Mouse (Mus musculus) natural killer cell, adult 2 months (primary cell): Measurements from ENCODE around the gene Pbrm1.

Experiments
- DNase-seq, 2 experiments: peaks; one replicate each; pipeline ENCODE4 v3.0.0; 2022; ENCODE audit warnings: low spot score in 2 of 2

The Pbrm1 gene

DNA sequence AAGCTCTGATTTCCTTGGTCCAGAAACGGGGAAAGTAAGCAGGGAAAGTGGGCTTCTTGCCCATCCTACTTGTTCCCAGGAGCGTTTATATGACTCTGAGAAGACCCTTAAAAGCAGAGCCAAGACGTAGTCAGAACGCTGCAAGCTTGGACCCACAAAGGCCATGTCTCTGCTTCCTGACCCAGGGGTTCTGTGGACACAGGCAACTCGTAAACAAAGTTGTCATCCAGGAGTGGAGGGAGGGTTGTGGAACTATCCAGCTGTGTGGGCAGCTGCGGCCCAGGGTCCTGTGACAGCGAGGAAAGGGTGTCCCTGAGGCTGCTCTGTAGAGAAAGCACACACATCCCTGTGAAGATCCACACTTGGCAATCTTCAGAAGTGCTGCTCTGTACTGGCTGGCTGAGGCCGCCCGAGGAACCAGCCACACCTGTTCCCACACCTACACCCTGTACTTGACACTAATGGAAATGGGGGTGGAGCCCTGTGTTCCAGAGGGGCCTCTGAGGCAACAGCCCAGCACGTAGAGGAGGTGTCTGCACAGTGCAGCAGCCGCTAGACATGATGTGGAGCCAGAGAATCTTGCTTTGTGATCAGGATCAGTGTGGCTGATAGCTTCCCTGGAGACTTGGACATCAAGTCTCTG is 114.2 kb downstream of the Pbrm1 start:
- no peak for DNase-seq

GRCm38 (mm10) chr14:31134015-31135000 is 115.4 kb downstream of the Pbrm1 start:
- no peak for DNase-seq

- no peak for DNase-seq
Measured at GRCm38 (mm10) chr14:31135495-31136410, 116.8 kb downstream of the Pbrm1 start.

DNA sequence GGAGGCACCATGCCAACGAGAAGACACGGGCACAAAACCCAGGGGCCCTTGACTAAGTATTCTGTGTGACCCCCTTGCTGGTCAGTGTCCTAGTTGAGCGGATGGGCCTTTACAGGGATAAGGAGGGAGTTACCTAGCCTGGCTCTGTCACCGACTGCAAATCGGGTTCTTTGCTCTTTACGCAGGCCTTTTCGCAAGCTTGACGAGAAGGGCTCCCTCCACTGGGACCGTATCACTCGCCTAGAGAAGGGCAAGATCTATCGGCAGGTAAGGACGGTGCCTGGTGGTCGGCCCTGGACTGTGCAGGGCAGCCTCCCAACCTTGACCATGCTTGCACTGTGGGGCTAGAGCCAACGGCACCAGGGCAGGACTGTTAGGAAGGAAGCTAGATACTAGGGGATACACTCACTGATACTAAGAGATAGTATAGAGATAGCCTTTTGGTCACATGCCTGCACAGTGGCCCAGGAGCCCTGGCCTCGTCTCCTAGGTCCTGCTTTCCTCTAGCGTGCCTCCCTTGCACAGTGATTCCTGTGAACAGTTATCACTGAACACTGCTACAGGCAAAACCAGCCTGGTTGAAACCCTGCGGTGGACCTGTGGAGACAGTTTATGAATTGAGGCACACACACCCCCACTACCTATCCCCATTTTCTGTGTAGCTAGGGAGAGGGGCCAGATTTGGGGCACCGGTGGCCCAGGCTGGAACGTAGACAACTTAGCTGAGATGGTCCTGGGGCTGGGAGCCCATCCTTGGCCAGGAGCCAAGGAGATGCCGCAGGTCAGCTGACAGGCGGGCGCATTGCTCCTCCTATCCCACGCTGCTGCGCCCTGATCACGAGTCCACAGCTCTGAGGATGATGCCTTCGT is 117.7 kb downstream of the Pbrm1 start:
- DNase-seq = no peak

DNA sequence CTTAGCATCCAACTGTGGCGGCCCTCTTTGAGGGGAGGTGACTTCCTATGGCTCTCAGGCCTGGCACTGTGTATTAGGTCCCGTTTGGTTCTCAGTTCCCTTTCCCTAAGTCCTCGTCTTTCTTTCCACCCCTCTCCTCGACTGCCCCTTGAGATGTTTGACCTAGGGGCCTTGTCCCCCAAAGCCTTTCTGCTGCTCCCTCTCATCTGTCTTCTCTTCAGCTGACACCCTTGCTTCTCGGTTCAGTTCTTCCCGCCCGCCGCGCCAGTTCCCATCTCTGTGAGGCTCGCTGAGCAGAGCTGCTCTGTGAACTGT is 118.3 kb downstream of the Pbrm1 start:
- DNase-seq = no peak

DNA sequence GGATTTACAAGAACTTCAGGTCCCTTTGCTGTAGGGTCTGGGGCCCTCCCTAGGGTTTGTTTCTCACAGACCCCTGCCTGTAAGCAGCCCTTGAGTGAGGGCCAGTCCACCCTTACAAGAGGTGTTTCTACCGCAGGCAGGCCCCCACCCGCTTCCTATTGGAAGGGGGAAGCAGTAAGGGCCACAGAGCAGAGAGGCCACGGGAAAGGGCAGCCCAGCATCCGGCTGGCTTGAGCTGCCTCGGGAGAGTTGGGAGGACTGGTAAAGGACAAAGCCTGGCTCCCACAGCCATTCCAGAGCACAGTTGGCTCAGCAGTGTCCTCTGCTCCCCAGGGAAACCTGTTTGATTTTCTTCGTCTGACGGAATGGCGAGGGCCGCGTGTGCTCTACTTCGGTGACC is 118.9 kb downstream of the Pbrm1 start:
- no peak for DNase-seq

DNA sequence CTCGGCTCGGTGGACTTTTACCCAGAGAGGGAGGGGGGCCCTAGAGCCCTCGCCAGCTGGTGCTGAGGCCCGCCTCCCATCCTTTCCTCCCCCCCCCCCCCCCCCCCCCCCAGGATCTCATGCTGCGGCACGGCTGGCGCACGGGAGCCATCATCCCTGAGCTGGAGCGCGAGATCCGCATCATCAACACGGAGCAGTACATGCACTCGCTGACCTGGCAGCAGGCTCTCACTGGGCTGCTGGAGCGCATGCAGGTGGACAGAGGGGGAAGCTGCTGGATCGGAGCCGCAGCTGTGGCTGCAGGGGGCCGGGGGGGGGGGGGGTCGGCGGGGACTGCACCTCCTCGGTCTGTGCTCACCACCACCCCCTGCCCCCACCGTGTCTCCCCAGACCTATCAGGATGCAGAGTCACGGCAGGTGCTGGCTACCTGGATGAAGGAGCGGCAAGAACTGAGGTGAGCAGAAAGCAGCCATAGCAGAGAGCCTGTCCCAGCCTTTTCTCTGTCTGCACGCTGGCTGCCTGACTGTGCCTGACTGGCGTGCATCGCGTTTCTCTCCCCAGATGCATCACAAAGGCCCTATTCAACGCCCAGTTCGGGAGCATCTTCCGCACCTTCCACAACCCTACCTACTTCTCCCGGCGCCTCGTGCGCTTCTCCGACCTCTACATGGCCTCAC is 119.4 kb downstream of the Pbrm1 start:
- DNase-seq = no peak

GRCm38 (mm10) chr14:31138897-31139429 is 120.0 kb downstream of the Pbrm1 start:
- DNase-seq = no peak

- DNase-seq = no peak
Measured at GRCm38 (mm10) chr14:31139666-31140065, 120.7 kb downstream of the Pbrm1 start.

GRCm38 (mm10) chr14:31140141-31140540 is 121.2 kb downstream of the Pbrm1 start:
- DNase-seq = no peak

- no peak for DNase-seq
Measured at GRCm38 (mm10) chr14:31141011-31141410, 122.1 kb downstream of the Pbrm1 start.

- DNase-seq = no peak
Measured at GRCm38 (mm10) chr14:31145694-31146093, 126.8 kb downstream of the Pbrm1 start.

DNA sequence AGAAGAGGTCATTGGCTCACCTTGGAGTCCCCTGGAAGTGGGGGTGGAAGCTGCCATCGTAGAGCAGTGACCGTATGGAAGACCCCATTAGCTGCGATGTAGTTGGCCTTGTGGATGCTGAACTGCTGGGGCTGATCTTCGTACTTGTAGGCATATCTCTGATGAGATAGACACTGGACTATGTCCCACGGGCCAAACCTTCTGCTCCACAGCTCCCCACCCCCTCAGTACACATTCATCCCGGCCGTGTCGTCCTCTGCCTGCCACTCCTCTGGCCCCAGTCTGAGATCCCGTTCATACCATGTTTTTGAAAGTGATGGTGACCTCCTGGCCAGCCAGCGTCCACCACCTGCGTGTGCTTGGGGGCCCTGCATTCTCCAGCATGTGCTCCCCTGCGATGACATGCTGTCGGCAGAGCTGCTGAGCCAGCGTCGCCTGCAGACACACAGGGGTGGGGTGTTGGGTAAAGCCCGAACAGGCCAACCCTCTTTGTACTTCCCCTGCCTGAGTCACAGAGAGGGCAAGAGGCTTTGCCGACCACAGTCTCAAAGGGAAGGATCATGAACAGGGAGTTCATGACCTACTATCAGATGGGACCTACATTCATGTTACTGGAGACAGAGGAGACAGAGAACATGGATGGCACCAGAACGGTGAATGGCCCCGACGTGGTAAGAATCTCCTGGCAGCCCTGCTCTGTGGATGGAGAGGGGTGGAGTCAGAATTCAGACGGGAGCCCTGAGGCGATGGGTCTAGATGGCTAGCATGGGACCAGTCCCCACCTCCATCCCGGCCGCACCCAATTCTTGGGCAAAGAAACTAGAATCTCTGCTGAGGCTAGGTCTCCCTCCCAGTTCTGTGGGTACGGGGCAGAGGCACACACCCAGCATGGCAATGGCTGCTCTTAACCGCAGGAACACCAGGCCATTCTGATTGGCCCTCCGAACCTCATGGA is 141.5 kb downstream of the Pbrm1 start:
- no peak for DNase-seq

GRCm38 (mm10) chr14:31161191-31161590 is 142.3 kb downstream of the Pbrm1 start:
- no peak for DNase-seq

DNA sequence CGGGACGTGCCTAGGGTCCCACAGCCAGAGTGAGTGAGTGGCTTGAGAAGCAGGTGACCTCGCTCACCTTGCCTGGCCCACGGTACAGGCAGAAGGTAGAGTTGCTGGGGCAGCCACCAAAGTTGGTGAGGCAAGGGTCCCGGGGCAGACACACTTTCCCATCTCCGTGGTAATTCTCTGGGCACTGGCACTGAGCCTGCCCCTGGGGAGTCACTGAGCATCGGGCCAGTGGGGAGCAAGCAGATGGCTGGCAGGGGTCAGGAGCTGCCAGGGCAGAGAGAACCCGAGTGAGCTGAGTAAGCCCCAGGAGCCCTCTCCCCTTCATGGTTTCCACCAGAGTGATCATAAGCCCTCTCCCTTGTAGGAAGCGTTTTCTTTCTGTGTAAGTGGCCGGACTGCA is 142.7 kb downstream of the Pbrm1 start:
- no peak for DNase-seq

DNA sequence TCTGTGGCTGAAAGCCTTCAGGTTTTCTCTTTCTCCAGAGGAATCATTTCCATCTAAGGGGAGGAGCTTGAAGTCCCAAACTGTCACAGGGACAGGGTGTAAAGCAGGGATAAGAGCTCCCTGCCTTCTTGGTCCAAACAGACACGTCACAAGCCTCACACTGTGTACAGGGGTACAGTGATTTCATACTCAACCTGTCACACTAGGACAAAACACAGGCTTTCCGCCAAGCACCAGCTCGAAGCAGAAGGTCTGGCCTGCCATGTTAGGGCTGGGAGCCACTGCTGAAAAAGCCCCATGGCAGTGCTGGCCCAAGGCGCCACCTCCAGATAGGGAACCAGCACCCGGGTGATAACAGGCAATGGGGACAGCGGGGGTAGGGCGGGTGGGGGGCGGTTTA is 145.1 kb downstream of the Pbrm1 start:
- no peak for DNase-seq

DNA sequence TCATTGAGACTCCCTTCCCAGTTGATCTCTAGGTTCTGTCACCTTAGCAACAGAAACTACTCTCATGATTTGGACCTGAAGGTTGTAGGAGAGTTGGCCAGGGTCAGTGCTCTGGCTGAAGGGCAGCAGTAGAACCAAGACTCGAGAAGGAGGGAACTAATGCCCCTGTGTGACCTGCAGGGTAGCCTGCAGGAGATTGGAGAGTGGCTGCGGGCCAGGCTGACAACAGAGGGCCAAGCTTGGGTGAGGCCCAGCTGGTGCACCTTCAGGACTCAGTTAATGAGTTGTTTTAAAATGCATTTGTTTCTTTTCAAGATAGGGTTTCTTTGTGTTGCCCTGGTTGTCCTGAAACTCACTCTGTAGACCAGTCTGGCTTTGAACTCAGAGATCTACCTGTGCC is 146.1 kb downstream of the Pbrm1 start:
- DNase-seq = no peak

DNA sequence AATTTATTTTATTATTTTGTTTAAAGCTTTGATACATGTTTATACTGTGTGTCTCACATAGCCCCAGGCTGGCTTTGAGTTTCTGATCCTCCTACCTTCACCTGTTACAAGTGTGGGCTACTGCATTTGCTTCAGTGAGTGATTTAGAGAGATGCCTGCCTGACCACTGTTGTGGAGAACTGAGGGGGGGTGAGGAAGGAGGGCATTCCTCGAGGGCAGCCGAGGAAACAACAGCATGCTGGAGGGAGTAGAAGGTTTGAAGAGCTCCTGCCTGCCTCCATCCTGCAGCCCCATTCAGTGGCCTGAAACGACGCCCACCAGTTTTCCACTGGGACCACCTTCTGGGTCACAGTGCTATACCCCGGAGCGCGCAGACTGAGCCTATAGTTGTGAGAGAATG is 146.5 kb downstream of the Pbrm1 start:
- DNase-seq = no peak

DNA sequence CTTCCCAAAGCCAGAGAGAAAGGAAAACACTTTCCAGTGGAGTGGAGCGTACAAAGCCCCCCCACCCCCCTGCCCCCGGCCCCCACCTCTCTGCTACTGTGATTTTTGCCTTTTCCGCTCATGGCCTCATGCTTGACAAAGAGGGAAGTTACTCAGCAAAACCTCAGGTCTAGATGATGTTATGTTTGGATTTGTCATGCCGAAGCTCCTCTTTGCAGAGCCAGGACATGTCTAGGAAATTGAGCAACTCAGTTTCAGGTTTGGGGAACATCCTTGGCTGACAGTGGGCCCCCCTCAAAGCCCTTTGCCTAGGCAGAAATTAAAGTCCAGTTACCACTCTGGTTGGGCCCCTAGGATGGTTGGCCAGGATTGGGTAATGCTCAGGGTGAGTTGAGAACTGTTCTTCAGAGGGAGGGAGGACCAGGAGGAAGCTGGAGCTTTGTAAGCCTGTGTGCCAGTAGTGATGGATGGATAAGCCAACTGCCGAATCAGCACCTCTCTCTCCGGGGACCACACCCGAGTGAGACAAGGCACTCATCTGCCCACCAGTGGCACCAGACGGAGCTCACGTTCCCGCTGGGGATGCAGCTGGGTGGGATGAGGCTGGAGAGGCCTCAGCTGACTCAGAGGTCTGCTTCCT is 147.2 kb downstream of the Pbrm1 start:
- no peak for DNase-seq
